Comparison of ENCODE assay signal across 11 mouse cellular contexts in the genomic region with DNA sequence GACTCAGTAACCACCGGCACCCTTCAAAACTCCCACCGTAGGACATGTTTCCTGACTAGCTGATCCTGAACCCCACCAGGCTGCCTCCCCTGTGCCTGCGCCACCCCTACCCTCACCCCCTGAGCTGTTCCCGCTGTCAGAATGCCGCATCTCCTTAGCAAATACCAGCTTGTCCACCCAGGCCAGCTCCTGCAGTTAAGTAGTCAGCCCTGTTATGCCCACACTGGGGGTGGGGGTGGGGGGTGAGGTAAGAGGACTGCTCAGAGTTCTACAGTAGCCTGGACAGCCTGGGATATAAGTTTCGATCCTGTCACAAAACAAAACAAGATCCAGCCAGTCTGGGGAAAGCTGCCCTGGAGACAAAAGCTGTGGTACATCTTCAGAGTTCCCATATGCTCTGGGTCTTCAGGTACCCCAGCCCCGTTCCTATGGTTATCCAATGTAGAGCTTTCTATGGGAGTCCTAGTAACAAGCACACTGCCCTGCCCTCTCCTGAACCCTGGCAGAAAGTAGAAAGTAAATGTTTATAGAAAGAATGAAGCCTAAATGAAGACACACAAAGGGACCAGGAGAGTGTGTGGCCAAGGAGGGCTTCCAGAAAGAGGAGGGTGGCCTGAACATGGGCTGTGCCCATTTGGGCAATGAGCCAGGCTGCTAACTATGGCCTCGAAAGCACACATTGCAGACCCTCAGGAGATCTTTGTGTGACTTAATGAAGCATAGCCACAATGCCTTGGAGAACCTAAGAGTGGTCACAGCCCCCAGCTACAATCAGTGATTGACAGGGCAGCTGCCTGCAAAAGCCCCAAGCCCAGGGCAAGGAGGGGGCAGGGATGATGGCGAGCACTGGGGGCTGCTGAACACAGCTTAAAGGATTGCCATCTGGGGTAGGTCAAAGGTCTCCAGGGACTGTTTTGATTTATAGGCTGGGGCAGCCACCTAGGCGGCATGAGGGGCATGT. TPM values are rescaled to one million over a fixed set of nuclear protein-coding genes. Genes with fewer than 3 reads are reported as not detected.
DNase-seq lines count a peak whose midpoint lies in the region; ATAC-seq and TF ChIP-seq lines count a peak whose summit lies in the region.
"Had no signal": no experiment of that assay in that cellular context is flagged by ENCODE, and none has a peak within 500 bp of the region (broad histone marks: within the 10 kb centered on the region; RNA-seq: fewer than 3 reads in every experiment).

No protein-coding gene starts in this region.

- H3K4me3 ChIP-seq in lung, embryonic 16.5 days (ENCODE audit: low read length): no peak overlapping the region
- H3K4me3 ChIP-seq in hindbrain, embryonic 12.5 days: no peak overlapping the region
- no peak overlapping the region for H3K4me3 ChIP-seq in midbrain, embryonic 11.5 days (ENCODE audit: low read depth, low read length)
- H3K4me3 ChIP-seq in thymus, adult 2 months (ENCODE audit: control insufficient read depth, insufficient read depth, low read length): no peak overlapping the region

- ATAC-seq in lung, embryonic 16.5 days (ENCODE audit: low read depth): peak; percentile 65
- peak; percentile 87 for ATAC-seq in hindbrain, embryonic 12.5 days (ENCODE audit: low FRiP score)
- peak; percentile 93 for ATAC-seq in midbrain, embryonic 11.5 days (ENCODE audit: low FRiP score)

- no peak for DNase-seq in lung, postnatal 36 days
- peak; percentile 96 for DNase-seq in midbrain, embryonic 11.5 days (ENCODE audit: low spot score, missing footprints)
- no peak for DNase-seq in urinary bladder, postnatal 4 days (ENCODE audit: low spot score in 2 of 2)
- no peak for DNase-seq in spleen, adult 18-20 months
- no peak for DNase-seq in thymus, adult 2 months
- no peak for DNase-seq in left cerebral cortex, adult 11 months (ENCODE audit: low spot score)
- DNase-seq: gastrocnemius, postnatal 14 days had no signal

- H3K4me1 ChIP-seq in lung, embryonic 16.5 days (replicated peaks; ENCODE audit: control insufficient read depth, insufficient read depth, low read length): peaks cover 29% of the 10 kb centered on the region
- H3K4me1 ChIP-seq in hindbrain, embryonic 12.5 days: peaks cover 77% of the 10 kb centered on the region
- H3K4me1 ChIP-seq in midbrain, embryonic 11.5 days (ENCODE audit: control insufficient read depth, insufficient read depth, low read length): peaks cover 78% of the 10 kb centered on the region
- no peaks in the 10 kb centered on the region for H3K4me1 ChIP-seq in thymus, adult 2 months (replicated peaks; ENCODE audit: control insufficient read depth, insufficient read depth, low read length)

- H3K36me3 ChIP-seq in lung, embryonic 16.5 days (ENCODE audit: control insufficient read depth, insufficient read depth, low read length): no peaks in the 10 kb centered on the region
- H3K36me3 ChIP-seq in hindbrain, embryonic 12.5 days: no peaks in the 10 kb centered on the region
- no peaks in the 10 kb centered on the region for H3K36me3 ChIP-seq in midbrain, embryonic 11.5 days (ENCODE audit: control insufficient read depth, insufficient read depth, low read length)
- no peaks in the 10 kb centered on the region for H3K36me3 ChIP-seq in thymus, adult 2 months (ENCODE audit: control insufficient read depth, insufficient read depth, low read length)
- H3K36me3 ChIP-seq: G1E had no signal

- peak overlapping the region; percentile 9; the same call in 1 of the 2 replicates for H3K4me2 ChIP-seq in lung, embryonic 16.5 days (ENCODE audit: low read depth, low read length)
- H3K4me2 ChIP-seq in hindbrain, embryonic 12.5 days (replicated peaks): peak overlapping the region; percentile 31
- peak overlapping the region; percentile 30 for H3K4me2 ChIP-seq in midbrain, embryonic 11.5 days

- TF ChIP-seq CTCF in thymus, adult 2 months (IDR thresholded peaks at IDR 0.05; ENCODE audit: borderline replicate concordance, control insufficient read depth, extremely low read depth, insufficient read depth, low read length, poor library complexity): no peak

- no peaks in the 10 kb centered on the region for H3K9me3 ChIP-seq in lung, embryonic 16.5 days (ENCODE audit: control insufficient read depth, low read length)
- H3K9me3 ChIP-seq in hindbrain, embryonic 12.5 days (replicated peaks): no peaks in the 10 kb centered on the region
- H3K9me3 ChIP-seq in midbrain, embryonic 11.5 days (ENCODE audit: control insufficient read depth, low read length): no peaks in the 10 kb centered on the region
- H3K9me3 ChIP-seq: G1E had no signal

- H3K27ac ChIP-seq in lung, embryonic 16.5 days (ENCODE audit: low read length): peak overlapping the region; percentile 56
- H3K27ac ChIP-seq in hindbrain, embryonic 12.5 days: peak overlapping the region; percentile 90
- peak overlapping the region; percentile 94 for H3K27ac ChIP-seq in midbrain, embryonic 11.5 days (ENCODE audit: low read depth, low read length)
- no peak overlapping the region for H3K27ac ChIP-seq in thymus, adult 2 months (ENCODE audit: control insufficient read depth, insufficient read depth, low read length)
- H3K27ac ChIP-seq: liver, embryonic 14.5 days had no signal

- 29% methylated on average over 10 of the region's 10 CpGs for WGBS in lung, embryonic 16.5 days
- 10% methylated on average over 9 of the region's 10 CpGs for WGBS in hindbrain, embryonic 12.5 days
- WGBS in midbrain, embryonic 11.5 days: 12% methylated on average over 10 of the region's 10 CpGs
- WGBS in thymus, adult 2 months: 94% methylated on average over 10 of the region's 10 CpGs

- no peaks in the 10 kb centered on the region for H3K27me3 ChIP-seq in lung, embryonic 16.5 days (ENCODE audit: control insufficient read depth, insufficient read depth, low read depth, low read length)
- H3K27me3 ChIP-seq in hindbrain, embryonic 12.5 days: no peaks in the 10 kb centered on the region
- H3K27me3 ChIP-seq in midbrain, embryonic 11.5 days (ENCODE audit: control insufficient read depth, insufficient read depth, low read length): no peaks in the 10 kb centered on the region
- no peaks in the 10 kb centered on the region for H3K27me3 ChIP-seq in thymus, adult 2 months (ENCODE audit: control insufficient read depth, insufficient read depth, low read length)

- TF ChIP-seq POLR2A in thymus, adult 2 months (IDR thresholded peaks at IDR 0.05; ENCODE audit: control insufficient read depth, extremely low read depth, insufficient read depth, low read length, poor library complexity): no peak

- H3K9ac ChIP-seq in lung, embryonic 16.5 days (ENCODE audit: low read length): 0 out of 2 replicates have a peak overlapping the region, but pooled peaks have one; percentile 3
- 0 out of 2 replicates have a peak overlapping the region, but pooled peaks have one; percentile 32 for H3K9ac ChIP-seq in hindbrain, embryonic 12.5 days
- peak overlapping the region; percentile 58 for H3K9ac ChIP-seq in midbrain, embryonic 11.5 days (ENCODE audit: low read length)
- H3K9ac ChIP-seq: liver, embryonic 14.5 days had no signal

RNA-seq across cellular contexts. Expression of a gene that starts 38.3 kb away (rescaled TPM):
- 7.7 and 8.8 TPM in 2 replicates for polyA plus RNA-seq in lung, embryonic 16.5 days (2015; fragmentation: Nextera tagmentation; extraction: Ambion mirVana)
- polyA plus RNA-seq in hindbrain, embryonic 12.5 days (2016; fragmentation: Nextera tagmentation; extraction: Ambion mirVana): 88.2 and 89.2 TPM in 2 replicates
- 107 and 115 TPM in 2 replicates for polyA plus RNA-seq in midbrain, embryonic 11.5 days (2014; fragmentation: Nextera tagmentation; extraction: Ambion mirVana)
- polyA plus RNA-seq in thymus, adult 2 months (2012; rRNA removed): 0.43 and 0.69 TPM in 2 replicates
- polyA plus RNA-seq: G1E had no signal

Comparison
In these comparisons a context has a peak if more than half of its experiments do, and no peak if none do; other contexts are left out.
1. H3K9ac ChIP-seq: peak in every context shown above with its lines; median percentile 58 in midbrain, embryonic 11.5 days; 32 in hindbrain, embryonic 12.5 days; 3 in lung, embryonic 16.5 days.